Mouse (Mus musculus) stomach, postnatal 0 days (tissue): ENCODE data around the gene Dclk2.

Experiments
- CTCF ChIP-seq: IDR thresholded peaks from 2 replicates; pipeline ENCODE4 v1.5.1; 2016; ENCODE audit warnings: antibody characterized with exemption, low read depth, mild to moderate bottlenecking, moderate library complexity
- EP300 ChIP-seq: optimal IDR thresholded peaks from 2 replicates; pipeline ENCODE3; 2016; ENCODE audit warnings: antibody characterized with exemption

DNA sequence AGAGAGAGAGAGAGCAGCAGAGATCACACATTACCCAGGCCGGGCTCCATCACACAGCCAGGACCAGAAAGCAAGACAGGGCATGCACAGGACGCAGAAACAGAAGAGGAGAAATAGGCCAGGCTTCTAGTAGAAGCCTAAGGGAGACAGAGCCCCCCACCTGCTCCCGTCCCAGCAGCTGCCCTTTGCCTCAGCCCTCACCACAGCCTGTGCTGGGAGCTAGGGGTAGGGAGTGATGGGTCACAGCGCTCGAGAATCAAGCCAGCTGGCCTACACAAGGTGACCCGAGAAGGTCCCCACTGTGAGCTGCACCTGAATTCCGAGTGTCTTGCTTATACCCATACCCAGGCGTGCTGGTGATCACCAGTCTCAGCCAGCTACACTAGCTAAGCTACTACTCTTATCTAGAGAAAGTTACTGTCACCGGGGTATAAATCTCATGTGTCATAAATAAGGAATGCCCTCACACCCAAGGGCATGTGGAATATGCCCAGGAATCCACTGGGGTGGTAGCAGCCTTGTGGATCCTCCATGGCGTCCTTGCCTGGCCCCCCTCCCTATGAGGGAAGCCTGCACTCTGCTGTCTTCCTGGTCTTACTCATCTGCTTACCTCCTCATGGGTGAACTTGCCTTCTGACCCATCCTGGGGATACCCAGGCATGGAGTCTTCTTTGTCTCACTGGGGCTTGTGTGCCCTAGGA is 133.1 kb downstream of the Dclk2 start:
- TF ChIP-seq CTCF (no peak), EP300 (no peak)
